Mouse (Mus musculus): ENCODE data around the gene Dgkd.

Dgkd gene

DNA sequence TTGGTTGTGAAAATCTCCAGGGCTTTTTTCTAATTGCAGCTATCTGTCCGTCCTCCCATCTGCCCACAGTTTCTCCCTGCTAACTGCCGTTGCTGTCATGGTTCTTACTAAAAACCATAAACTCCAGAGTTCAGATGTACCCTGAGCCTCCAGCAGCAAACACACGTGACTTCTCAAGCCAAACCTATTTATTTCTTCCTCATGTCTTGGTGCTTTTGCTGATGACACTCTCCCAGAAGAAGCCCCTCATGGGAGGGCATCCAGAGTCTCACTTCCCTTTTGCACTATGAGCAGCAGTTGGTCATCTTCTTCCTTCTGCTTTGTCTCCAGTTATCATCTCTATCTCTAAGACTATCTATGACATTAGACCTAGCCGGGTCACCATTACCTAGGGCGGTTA, 3.8 kb upstream of the Dgkd start:
- no peak for DNase-seq

DNA sequence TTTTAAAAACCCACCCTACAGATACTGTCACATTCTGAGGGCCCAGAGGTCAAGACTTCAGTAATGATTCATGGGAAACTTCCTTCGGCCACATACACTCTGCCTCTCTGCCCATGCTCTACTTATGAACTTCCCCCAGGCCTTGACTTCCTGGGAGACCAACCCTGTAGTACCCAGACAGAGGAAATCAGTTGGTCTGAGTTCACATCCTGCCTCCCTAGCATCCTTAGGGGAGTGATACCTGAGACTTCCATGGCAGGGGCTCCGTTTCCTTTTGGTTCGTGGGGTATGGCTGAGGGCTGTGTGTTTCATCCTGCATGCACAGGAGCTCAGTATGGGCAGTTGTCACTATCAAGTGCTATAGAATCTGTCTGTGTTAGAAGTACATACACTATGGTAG, 1.7 kb upstream of the Dgkd start:
- no peak for DNase-seq

DNA sequence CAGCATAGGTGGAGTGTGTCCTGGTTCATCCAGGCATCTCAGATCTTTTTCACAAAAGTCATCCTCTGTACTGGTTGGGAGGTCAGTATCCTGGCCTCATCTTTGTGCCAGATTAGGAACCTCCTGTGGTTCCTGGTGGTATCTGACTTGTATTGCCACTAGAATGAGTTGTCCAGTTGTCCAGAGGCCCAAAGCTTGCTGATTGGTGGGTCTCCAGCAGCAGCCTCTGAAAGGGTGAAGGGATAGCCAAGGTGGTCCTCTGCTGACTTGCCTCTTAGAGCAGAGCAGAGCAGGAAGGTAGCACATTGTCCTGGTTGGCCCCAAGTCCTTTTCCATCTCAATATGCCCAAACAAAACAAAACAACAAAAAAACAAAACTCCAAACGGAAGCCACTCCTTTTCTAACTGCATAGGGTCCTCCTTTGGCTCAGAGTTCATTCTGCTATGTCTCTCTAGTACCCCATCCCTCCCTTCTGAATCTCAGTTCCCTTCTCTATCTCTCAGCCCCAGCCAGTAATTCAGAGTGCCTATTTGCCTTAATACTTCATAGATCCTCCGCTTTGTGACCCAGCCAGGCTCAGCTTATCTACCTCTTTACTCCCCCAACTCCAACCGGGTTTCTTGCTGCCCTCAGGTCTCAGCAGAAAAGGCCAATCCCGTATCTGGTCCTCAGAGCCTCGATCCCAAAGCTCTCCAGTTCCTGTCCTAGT, 851 bp upstream of the Dgkd start:
- DNase-seq, result no peak

DNA sequence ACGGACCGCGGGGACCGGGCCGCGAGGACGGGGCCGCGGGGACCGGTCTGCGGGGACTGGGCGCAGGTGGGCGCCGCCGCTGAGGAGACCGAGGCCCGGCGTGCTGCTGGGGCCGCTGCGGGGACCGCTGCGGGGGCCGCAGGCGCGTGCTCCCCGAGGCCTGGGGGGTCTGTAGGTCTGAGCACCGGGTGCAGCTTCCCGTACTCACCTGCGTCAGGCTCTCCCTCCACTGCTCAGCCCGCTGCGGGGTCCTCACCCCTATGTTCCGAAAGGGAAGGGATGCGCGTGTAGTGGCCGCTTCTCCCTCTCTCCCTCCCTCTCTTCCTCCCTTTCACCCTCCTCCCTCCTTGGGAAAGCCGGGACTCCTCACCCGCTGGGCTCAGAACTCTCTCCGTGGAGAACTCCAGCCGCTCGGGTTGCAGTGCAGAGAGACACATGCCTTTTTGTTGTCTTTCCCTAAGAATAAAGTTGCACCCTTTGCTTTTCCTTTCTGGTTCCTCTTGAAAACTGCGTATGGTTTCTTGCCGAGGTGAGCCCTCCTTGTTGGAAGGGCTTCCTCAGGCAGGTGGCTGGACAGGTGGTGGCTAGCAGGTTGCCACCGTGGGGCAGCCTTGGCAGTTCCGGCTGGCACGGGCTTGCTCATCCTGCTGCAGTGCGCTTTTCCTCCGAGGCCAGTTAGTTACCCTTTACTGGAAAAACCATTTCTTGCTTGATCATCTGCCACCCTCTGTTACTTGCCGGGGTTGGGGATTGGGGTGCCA, 694 bp downstream of the Dgkd start:
- DNase-seq, result peak; percentile 47 to 74

DNA sequence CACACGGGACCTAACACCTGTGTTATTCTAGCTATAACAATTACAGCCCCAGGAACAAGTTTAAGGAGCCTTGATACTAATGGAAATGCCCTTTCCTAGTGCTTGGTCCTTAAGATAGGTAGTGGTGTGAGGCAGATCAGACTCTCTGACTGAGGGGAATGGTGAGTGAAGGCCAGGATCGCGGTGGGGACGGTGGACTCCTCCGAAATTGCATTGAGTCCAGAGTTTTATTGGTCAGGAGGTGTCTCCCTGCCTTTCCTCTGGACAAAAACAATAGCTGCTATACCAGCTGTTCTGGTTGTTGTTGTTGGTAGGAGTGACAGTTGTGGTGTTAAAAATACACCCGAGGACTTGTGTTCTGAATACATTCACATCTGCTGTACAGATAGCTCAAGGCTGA, 1.3 kb downstream of the Dgkd start:
- no peak for DNase-seq

DNA sequence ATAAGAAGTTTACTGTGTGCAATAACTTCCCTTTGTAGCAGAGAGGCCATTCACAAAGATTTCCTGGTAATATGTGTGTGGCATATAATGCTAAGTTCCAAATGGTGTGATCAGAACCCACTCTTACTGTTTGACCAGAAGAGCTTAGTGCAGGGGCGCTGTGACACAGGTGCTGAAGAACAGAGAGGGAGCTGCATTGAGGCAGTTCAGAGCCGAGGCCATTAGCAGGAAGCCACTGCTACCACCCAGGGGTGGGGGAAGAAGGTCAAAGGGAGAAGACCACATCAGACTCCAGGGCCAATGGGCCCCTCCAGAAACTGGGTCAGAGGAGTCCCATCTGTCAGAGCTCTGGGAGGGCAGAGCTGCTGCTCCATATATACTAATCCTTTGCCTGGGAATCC, 1.8 kb downstream of the Dgkd start:
- DNase-seq, result no peak

DNA sequence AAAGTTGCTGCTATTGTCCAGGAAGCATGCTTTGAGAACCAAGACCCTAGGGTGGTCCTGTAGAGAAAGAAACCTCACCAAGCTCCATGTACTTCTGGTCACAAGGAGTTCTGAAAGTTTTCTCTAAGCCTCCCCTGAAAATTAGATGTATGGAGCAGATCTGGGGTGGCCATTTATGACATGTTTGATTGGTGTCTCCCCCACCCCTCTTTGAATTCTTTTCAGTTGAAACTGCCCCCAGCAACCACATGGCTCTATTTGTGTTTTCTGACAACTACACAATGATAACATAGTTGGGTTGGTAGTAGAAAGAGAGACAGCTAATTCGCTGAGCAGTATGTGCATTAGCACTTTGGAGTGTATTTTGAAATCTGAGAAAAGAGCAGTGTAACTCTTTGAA, 2.4 kb downstream of the Dgkd start:
- no peak for DNase-seq

- no peak for DNase-seq
Observed at GRCm38 (mm10) chr1:87856823-87857222, 3.7 kb downstream of the Dgkd start.

DNA sequence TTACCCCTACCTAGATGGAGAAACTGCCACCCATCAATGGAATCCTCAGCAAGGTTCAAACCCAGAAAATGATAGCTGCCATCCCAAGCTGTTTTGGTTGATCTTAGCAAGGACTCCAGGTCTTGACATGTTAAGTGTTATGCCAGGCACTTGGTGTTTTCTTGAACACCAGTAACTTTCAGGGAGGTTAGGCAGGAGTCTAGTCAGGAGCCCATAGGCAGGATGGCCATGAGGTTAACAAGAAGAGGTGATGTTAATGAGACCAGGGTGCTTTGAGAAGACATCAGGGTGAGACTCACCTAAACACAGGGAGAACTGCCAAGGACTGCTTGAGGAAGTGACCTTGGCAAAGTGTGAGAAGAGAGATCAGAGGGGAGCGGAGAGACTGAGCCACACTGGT, 4.9 kb downstream of the Dgkd start:
- no peak for DNase-seq

DNA sequence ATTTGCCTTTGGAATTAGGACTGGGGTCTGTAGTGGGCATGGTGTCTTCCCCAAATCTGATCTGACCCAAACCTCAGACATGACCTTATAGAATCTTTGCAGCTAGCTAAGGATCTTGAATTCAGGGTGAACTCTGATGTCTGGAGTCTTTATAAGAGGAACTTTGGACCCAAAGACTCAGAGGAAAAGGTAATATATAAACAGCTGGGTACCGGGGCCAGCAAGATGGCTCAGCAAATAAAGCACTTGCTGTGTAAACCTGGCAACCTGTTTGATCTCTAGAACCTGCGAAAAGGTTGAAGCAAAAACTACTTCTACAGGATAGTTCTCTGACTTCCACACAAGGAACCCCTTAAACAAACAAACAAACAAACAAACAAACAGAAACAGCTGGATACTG, 5.4 kb downstream of the Dgkd start:
- peak; percentile 43 to 64 for DNase-seq

GRCm38 (mm10) chr1:87863602-87864001, 10.5 kb downstream of the Dgkd start:
- no peak for DNase-seq

DNA sequence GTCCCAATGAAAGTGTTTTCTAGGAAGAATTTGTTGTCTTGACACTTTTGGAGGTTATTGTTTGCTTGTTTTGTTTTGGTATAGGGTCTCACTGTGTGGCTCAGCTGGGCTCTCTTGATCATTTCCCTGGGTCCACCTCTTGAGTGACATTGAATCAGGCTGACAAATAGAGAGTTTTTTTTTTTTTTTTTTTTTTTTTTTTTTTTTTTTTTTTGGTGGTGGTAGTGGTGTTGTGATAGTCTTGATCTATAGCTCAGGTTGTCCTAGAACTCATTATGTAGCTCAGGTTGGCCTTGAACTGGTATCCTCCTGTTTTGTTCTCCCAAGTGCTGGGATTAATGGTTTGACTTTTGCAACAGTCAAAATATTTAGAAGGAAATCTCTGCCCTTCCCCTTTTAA, 11.8 kb downstream of the Dgkd start:
- no peak for DNase-seq

- no peak for DNase-seq
Observed at GRCm38 (mm10) chr1:87866672-87867071, 13.6 kb downstream of the Dgkd start.

GRCm38 (mm10) chr1:87871546-87871945, 18.5 kb downstream of the Dgkd start:
- DNase-seq, result no peak

DNA sequence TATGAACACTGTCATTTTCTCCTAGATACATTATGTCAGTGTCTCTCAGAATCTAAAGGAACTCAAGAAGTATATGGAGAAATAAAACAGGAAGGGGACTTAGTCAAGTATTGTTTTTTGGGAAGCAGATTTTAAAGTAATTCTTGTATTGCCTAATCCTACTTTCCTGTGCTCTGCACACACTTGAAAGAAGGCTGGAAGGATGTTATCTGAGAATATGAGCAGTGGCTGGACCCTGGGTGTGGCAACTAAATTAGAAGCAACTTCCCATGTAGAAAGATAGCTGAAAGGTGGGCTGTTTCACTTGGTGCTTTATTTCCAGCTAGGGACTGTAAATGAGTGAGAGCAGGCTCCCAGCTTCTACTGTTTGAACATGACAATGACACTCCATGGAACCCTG, 20.0 kb downstream of the Dgkd start:
- DNase-seq, result no peak

- DNase-seq, result no peak
Observed at GRCm38 (mm10) chr1:87876065-87876464, 23.0 kb downstream of the Dgkd start.

DNA sequence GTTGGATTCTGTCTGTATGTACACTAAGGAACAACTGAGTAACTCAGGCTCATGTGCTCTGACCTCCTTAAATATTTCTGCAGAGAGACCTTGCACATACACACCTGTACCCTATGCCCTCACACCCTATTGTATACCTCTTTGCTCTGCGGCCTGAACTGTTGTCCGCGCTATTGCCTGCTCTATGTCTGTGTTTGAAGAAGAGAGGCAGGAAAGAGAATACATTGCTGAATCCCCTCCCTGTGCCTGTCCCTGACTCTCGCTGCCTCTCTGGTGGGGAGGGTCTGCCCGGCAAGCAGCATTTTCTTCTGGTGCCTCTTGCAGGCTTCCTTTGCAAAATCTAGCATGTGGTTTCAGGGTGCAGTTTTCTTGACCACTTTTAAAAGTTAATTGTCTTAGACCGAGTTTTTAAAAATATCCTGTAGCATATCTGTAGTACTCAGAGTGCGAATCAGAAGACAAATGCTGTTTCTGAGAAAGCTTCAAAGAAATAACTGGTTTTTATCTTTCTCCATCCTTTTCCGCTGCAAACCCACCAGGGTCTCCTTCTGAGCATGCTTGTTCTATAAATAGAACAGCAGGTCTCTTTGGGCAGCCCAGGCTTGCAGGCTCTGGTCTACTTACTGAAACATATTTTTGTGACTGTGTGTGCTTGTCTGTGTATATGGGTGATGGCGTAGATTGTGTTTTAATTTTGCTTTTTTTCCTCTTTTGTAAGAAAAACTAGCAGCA, 24.6 kb downstream of the Dgkd start:
- DNase-seq, result no peak

DNA sequence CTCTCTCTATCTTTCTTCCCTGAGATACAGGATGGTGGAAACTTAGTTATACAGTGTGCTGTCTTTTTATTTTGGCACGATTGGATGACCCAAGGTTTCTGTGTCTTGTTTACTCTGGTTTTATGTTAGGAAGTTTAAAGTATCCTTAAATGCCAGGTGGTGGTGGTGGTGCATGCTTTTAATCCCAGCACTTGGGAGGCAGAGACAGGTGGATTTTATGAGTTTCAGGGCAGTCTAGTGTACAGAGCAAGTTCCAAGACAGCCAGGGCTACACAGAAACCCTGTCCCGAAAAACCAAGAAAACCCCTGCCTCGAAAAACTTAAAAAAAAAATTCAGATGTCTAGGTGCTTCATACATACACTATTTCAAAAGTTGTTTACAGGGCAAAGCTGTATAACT, 25.9 kb downstream of the Dgkd start:
- DNase-seq, result no peak

DNA sequence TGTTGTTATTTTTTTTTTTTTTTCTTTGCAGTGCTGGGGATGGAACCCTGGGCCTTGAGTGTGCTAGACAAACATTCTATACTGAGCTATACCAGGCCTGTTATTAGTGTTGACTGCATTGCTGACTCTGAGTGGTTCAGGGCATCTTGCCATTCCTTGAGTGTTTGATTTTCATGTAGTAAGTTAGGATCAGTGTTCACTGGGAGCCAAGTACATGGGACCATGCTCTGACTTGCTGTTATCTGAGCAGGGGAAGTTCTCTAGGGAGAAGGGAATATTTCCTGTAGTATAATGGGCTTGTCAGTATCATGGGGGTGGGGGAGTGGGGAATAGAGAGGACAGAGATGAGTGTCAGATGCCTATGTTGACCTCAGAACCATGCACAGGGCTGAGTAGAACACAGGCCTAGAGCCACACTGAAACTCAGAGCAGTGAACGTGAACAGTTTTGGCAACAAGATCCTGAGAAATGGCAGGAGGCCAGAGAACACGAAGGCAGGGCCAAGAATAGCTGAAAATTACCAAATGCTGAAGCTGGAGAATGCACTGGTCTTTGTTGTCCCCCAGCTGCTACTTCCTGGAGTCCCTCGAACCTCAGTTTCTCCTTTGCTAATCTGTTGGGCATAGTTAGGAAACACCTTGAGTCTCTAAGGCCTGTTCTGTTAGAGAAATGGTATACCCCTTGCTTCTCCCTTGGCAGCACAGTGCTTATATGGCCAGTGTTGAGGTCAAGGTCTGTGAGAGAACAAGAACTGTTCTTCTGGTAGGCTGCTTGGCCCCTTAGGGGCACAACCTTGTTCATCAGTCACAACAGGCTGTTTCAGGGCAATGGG, 26.6 kb downstream of the Dgkd start:
- peak; percentile 90 to 94 for DNase-seq

DNA sequence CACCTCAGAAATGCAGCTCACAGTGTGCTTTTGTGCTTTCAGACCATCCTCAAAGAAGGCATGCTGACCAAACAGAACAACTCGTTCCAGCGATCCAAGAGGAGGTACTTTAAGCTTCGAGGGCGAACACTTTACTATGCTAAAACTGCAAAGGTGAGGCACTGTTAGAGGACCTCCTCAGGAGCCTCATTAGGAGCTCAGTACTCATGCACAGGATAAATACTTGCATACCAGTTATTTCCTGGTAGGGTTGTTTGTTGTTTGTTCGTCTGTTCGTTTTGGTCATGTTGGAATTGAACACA, 27.2 kb downstream of the Dgkd start:
- peak in 1 of 2 experiments; percentile 47 for DNase-seq

GRCm38 (mm10) chr1:87880856-87881255, 27.8 kb downstream of the Dgkd start:
- peak in 1 of 2 experiments; percentile 45 for DNase-seq

GRCm38 (mm10) chr1:87881726-87882125, 28.6 kb downstream of the Dgkd start:
- no peak for DNase-seq

- no peak for DNase-seq
Observed at GRCm38 (mm10) chr1:87882554-87882953, 29.5 kb downstream of the Dgkd start.
